Mouse (Mus musculus) G1E (cell line): ENCODE data around the gene Rngtt. TPM values are rescaled to one million over a fixed set of nuclear protein-coding genes. Genes with fewer than 3 reads are reported as not detected.

Experiments used
- ATAC-seq: 2 replicates; pipeline ENCODE4 v1.8.0; 2016; ENCODE audit warnings: mild to moderate bottlenecking; ENCODE audit not compliant: insufficient number of reproducible peaks, poor library complexity, low FRiP score, severe bottlenecking; ENCODE audit errors: extremely low read depth
- DNase-seq: peaks from one replicate; pipeline ENCODE4 v3.0.0; 2012; ENCODE audit warnings: low spot score
- H3K27me3 ChIP-seq: 2 replicates; pipeline ENCODE4 v1.6.1; 2012; ENCODE audit warnings: mild to moderate bottlenecking, low read length, inconsistent platforms; ENCODE audit not compliant: insufficient read depth
- H3K36me3 ChIP-seq: replicated peaks from 2 replicates; pipeline ENCODE3; 2012; ENCODE audit warnings: mild to moderate bottlenecking, inconsistent platforms
- H3K4me1 ChIP-seq: 2 replicates; pipeline ENCODE4 v1.6.1; 2012; ENCODE audit warnings: low read depth, low read length, inconsistent platforms, mixed read lengths; ENCODE audit not compliant: insufficient read depth
- H3K4me3 ChIP-seq: 2 replicates; pipeline ENCODE4 v1.5.1; 2012; ENCODE audit warnings: low read depth, mild to moderate bottlenecking, inconsistent platforms, low read length, moderate library complexity, mixed read lengths
- H3K9me3 ChIP-seq: replicated peaks from 2 replicates; pipeline ENCODE4 v1.6.1; 2012; ENCODE audit warnings: inconsistent platforms
- CTCF ChIP-seq: IDR thresholded peaks from 2 replicates; pipeline ENCODE4 v1.5.1; 2012; ENCODE audit warnings: low read depth, low read length, inconsistent platforms, mixed read lengths
- GATA1 ChIP-seq: IDR thresholded peaks from 2 replicates; pipeline ENCODE4 v1.6.1; 2012; ENCODE audit warnings: borderline replicate concordance, low read length, inconsistent platforms, mixed read lengths
- GATA2 ChIP-seq: IDR thresholded peaks from 2 replicates; pipeline ENCODE4 v1.6.1; 2012; ENCODE audit warnings: low read depth, low read length, inconsistent platforms, borderline replicate concordance
- POLR2AphosphoS5 ChIP-seq: IDR thresholded peaks from 2 replicates; pipeline ENCODE4 v1.6.1; 2012; ENCODE audit warnings: low read depth, low read length, inconsistent platforms; ENCODE audit not compliant: insufficient replicate concordance
- TAL1 ChIP-seq: conservative IDR thresholded peaks from 2 replicates; pipeline ENCODE4 v1.6.1; 2012; ENCODE audit warnings: low read depth, low read length, inconsistent platforms, mixed read lengths
- polyA plus RNA-seq: library from polyadenylated mRNA; stranded (reverse); fragments of >175 nt; gene quantifications from 2 replicates; pipeline ENCODE4 v1.2.3, GENCODE M21; 2012
- total RNA-seq, 2 experiments: library from RNA; stranded (forward) in 1 of 2; stranded (reverse) in 1 of 2; fragments of 200-1000 nt in 1 of 2; fragments of >200 nt in 1 of 2; fragmentation: Nextera tagmentation in 1 of 2; gene quantifications; 2 replicates each; pipeline ENCODE4 v1.2.3; 2014 to 2017

Rngtt gene
- total and polyA plus RNA-seq, 3 experiments, result 5.6 to 46.2 (median 35.7) TPM

- no peak for ATAC-seq
- TF ChIP-seq CTCF, result no peak
- TF ChIP-seq POLR2AphosphoS5, result no peak
- no peak for TF ChIP-seq TAL1
- no peak for TF ChIP-seq GATA1
- no peak for TF ChIP-seq GATA2
- peaks cover 5% of the 10 kb centered on the region for H3K4me1 ChIP-seq
- peaks cover 6% of the 10 kb centered on the region; the same call in 1 of the 2 replicates for H3K27me3 ChIP-seq
- H3K4me3 ChIP-seq, result no peak overlapping the region
- no peaks in the 10 kb centered on the region for H3K9me3 ChIP-seq
- H3K36me3 ChIP-seq, result no peaks in the 10 kb centered on the region
- no peak for DNase-seq
Measured at GRCm38 (mm10) chr4:33273437-33273836, 36.7 kb upstream of the Rngtt start.

DNA sequence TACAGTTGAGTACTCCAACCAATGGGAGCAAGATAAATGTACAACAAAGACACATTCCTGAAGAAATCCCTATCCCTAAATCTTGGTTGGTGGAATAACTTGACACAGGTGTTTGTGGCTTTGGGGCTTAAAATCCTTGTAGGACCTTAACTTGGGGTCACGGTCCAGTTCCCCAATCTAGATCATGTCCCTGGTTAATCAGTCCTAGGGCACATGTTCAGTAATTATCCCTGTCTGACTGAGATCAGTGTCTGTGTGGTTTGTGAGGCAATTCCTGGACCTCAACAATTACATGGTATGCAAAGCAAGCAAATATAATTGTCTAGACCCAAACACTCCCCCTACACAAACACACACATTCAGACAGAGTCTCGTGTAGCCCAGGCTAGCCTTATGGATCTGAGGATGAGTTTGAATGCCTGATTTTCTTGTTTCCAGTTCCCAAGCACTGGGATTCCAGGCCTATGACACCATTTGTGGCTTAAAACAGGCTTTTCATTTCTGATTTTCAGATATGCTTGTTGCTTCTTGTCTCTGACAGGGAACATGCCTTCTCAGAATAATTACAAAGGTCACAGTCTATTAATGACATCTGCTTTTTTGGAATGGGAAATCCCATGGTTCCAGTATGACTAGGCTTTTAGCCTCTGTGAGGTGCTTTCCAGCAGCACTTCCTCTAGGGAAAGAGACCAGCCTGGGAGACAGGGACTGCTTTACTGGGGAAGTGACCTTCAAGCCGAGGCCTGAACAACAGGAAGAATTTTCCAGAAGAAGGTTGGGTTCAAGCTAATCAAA lies 28.0 kb upstream of the Rngtt start:
- DNase-seq (no peak), ATAC-seq (no peak)
- H3K4me3 ChIP-seq, result no peak overlapping the region

DNA sequence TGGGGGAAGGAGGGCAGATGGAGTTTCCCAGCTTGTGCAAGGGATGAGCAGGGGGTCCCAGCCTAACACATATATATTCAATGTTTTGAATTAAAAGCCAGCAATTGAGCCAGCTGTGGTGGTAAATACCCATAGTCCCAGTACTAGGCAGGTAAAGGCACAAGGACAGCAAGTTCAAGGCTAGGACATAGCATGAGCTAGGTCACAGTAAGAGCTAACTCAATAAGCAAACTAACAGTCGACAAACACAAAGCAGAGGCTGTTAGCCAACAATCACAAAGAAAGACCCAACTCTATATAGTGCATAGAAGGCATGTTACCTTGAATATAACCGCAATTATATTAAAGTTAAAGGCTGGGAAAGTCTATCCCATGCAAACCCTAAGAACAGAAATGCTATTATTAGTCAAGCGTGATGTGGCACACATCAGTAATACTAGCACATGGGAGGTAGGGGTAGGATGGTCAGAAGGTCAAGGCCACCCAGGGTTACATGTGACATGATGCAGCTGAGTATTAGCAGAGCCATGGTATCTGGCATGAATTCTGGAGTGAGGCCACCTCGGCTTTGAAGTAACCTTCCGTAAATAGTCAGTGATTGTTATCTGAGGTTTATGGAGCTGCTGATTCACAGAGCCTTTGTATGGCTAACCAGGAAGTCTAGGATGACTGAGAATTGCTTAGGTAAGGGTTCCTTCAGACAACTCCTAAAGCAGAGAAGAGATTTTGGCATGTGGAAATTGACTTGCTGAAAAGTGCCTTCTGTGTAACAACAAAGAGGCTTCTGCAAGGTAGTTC lies 25.8 kb upstream of the Rngtt start:
- DNase-seq (no peak), ATAC-seq (no peak)

More for the DNA sequence above, 28.0 kb upstream of the Rngtt start:
- no peaks in the 10 kb centered on the region for H3K9me3 ChIP-seq
- TF ChIP-seq GATA1, result no peak
- TF ChIP-seq GATA2, result no peak
- H3K4me1 ChIP-seq, result no peaks in the 10 kb centered on the region
- H3K36me3 ChIP-seq, result no peaks in the 10 kb centered on the region
- H3K27me3 ChIP-seq, result peaks cover 4% of the 10 kb centered on the region

DNA sequence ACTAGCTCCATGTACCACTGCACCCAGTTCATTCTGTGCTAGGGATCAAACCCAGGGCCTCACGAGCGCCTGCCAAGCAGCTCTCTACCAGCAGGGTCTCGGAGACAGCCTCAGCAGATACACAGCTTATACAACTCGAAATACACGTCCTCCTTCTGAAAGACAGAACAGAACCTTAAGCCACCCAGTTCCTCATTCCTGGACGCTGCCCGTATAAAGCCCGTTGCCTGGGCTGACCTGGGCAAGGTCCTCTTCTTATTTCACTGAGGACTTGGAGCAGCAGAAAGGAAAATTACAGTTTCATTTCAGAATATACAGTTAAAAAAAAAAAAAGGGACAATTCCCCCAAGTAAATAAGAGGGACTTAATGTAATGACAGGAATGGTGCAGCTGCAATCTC lies 24.7 kb upstream of the Rngtt start:
- no peaks in the 10 kb centered on the region for H3K9me3 ChIP-seq
- H3K4me1 ChIP-seq, result no peaks in the 10 kb centered on the region; the same call in 1 of the 2 replicates
- no peaks in the 10 kb centered on the region for H3K36me3 ChIP-seq
- H3K27me3 ChIP-seq, result peaks cover 2% of the 10 kb centered on the region; the same call in 1 of the 2 replicates
- no peak for ATAC-seq
- TF ChIP-seq CTCF (no peak), TAL1 (no peak), GATA2 (no peak)
- H3K4me3 ChIP-seq, result no peak overlapping the region
- DNase-seq, result no peak

More for the DNA sequence above, 25.8 kb upstream of the Rngtt start:
- TF ChIP-seq GATA2, result no peak
- TF ChIP-seq TAL1, result no peak
- no peak for TF ChIP-seq GATA1
- no peak for TF ChIP-seq CTCF
- no peak for TF ChIP-seq POLR2AphosphoS5
- H3K27me3 ChIP-seq, result peaks cover 2% of the 10 kb centered on the region; the same call in 1 of the 2 replicates
- no peaks in the 10 kb centered on the region for H3K9me3 ChIP-seq
- no peaks in the 10 kb centered on the region for H3K36me3 ChIP-seq
- H3K4me3 ChIP-seq, result no peak overlapping the region
- H3K4me1 ChIP-seq, result no peaks in the 10 kb centered on the region; the same call in 1 of the 2 replicates

GRCm38 (mm10) chr4:33289106-33289650 lies 20.9 kb upstream of the Rngtt start:
- H3K36me3 ChIP-seq, result no peaks in the 10 kb centered on the region
- no peaks in the 10 kb centered on the region for H3K27me3 ChIP-seq
- H3K4me1 ChIP-seq, result no peaks in the 10 kb centered on the region; the same call in 1 of the 2 replicates
- ATAC-seq, result no peak
- no peaks in the 10 kb centered on the region for H3K9me3 ChIP-seq
- no peak for DNase-seq
- H3K4me3 ChIP-seq, result no peak overlapping the region
- no peak for TF ChIP-seq POLR2AphosphoS5
- TF ChIP-seq GATA2, result no peak
- no peak for TF ChIP-seq CTCF
- TF ChIP-seq TAL1, result no peak
- TF ChIP-seq GATA1, result no peak

GRCm38 (mm10) chr4:33290002-33290401 lies 20.1 kb upstream of the Rngtt start, which contains the start of gene Pnrc1:
TSS of gene Pnrc1 (minus strand) at chr4:33290163.
- Histone ChIP-seq H3K36me3 (no peaks in the 10 kb centered on the region), H3K4me1 (no peaks in the 10 kb centered on the region; the same call in 1 of the 2 replicates), H3K9me3 (no peaks in the 10 kb centered on the region), H3K4me3 (no peak within 1 kb of the TSS), H3K27me3 (0 out of 2 replicates have a peak, but pooled peaks cover under 1% of the 10 kb centered on the region)
- DNase-seq (no peak), ATAC-seq (peak; percentile 76)
- TF ChIP-seq GATA2, result no peak
- TF ChIP-seq CTCF, result no peak
- no peak for TF ChIP-seq GATA1
- no peak for TF ChIP-seq TAL1
- TF ChIP-seq POLR2AphosphoS5, result no peak
